Comparison of ENCODE assay signal across 25 mouse cellular contexts in genomic region chr14:31170963-31171362, GRCm38 (mm10). TPM values are rescaled to one million over a fixed set of nuclear protein-coding genes. Genes with fewer than 3 reads are reported as not detected.
DNase-seq lines count a peak whose midpoint lies in the region; ATAC-seq and TF ChIP-seq lines count a peak whose summit lies in the region.
"Had no signal": no experiment of that assay in that cellular context is flagged by ENCODE, and none has a peak within 500 bp of the region (broad histone marks: within the 10 kb centered on the region; RNA-seq: fewer than 3 reads in every experiment).

No protein-coding gene starts in this region.

- H3K4me1 ChIP-seq in heart, embryonic 12.5 days (replicated peaks): peaks cover 63% of the 10 kb centered on the region
- H3K4me1 ChIP-seq in heart, embryonic 10.5 days: peaks cover 35% of the 10 kb centered on the region
- H3K4me1 ChIP-seq in forebrain, embryonic 13.5 days: peaks cover 3% of the 10 kb centered on the region; the same call in 1 of the 2 replicates
- peaks cover 5% of the 10 kb centered on the region for H3K4me1 ChIP-seq in hindbrain, embryonic 16.5 days (ENCODE audit: control insufficient read depth, insufficient read depth, low read depth, low read length)
- H3K4me1 ChIP-seq: neural tube, embryonic 12.5 days had no signal

- no peaks in the 10 kb centered on the region for H3K27me3 ChIP-seq in heart, embryonic 12.5 days (replicated peaks)
- no peaks in the 10 kb centered on the region for H3K27me3 ChIP-seq in heart, embryonic 10.5 days (ENCODE audit: insufficient read depth, poor library complexity, severe bottlenecking)
- H3K27me3 ChIP-seq in forebrain, embryonic 13.5 days: no peaks in the 10 kb centered on the region
- H3K27me3 ChIP-seq in hindbrain, embryonic 16.5 days (replicated peaks; ENCODE audit: control insufficient read depth, insufficient read depth, low read length): no peaks in the 10 kb centered on the region
- H3K27me3 ChIP-seq: CH12.LX; kidney, embryonic 15.5 days; limb, embryonic 15.5 days; lung, embryonic 15.5 days; neural tube, embryonic 12.5 days; Patski had no signal

- 68% methylated on average over 13 of the region's 13 CpGs for WGBS in heart, embryonic 12.5 days
- 82% methylated on average over 13 of the region's 13 CpGs for WGBS in heart, embryonic 10.5 days
- WGBS in forebrain, embryonic 13.5 days: 90% methylated on average over 13 of the region's 13 CpGs
- WGBS in hindbrain, embryonic 16.5 days: 78% methylated on average over 13 of the region's 13 CpGs

- TF ChIP-seq CTCF in layer of hippocampus, adult 2 months (conservative IDR thresholded peaks at IDR 0.05): no peak

- no peak overlapping the region for H3K4me2 ChIP-seq in heart, embryonic 12.5 days
- no peak overlapping the region for H3K4me2 ChIP-seq in forebrain, embryonic 13.5 days
- H3K4me2 ChIP-seq in hindbrain, embryonic 16.5 days (ENCODE audit: low read length): no peak overlapping the region
- H3K4me2 ChIP-seq: kidney, embryonic 15.5 days; limb, embryonic 15.5 days; liver, embryonic 15.5 days; lung, embryonic 15.5 days; neural tube, embryonic 12.5 days had no signal

- peak overlapping the region; percentile 30; the same call in 1 of the 2 replicates for H3K27ac ChIP-seq in heart, embryonic 12.5 days (ENCODE audit: poor library complexity, severe bottlenecking)
- H3K27ac ChIP-seq in heart, embryonic 10.5 days: no peak overlapping the region
- peak overlapping the region; percentile 60 for H3K27ac ChIP-seq in layer of hippocampus, adult 2 months
- H3K27ac ChIP-seq in forebrain, embryonic 13.5 days: 0 out of 2 replicates have a peak overlapping the region, but pooled peaks have one; percentile 45
- H3K27ac ChIP-seq in hindbrain, embryonic 16.5 days (ENCODE audit: low read depth, low read length): 0 out of 2 replicates have a peak overlapping the region, but pooled peaks have one; percentile 39
- H3K27ac ChIP-seq: kidney, embryonic 15.5 days; left cerebral cortex, adult 2 months; limb, embryonic 15.5 days; liver, embryonic 15.5 days; lung, embryonic 15.5 days; neural tube, embryonic 12.5 days had no signal

- H3K4me3 ChIP-seq in heart, embryonic 12.5 days: no peak overlapping the region
- no peak overlapping the region for H3K4me3 ChIP-seq in heart, embryonic 10.5 days
- H3K4me3 ChIP-seq in layer of hippocampus, adult 2 months: no peak overlapping the region
- H3K4me3 ChIP-seq in forebrain, embryonic 13.5 days: no peak overlapping the region
- no peak overlapping the region for H3K4me3 ChIP-seq in hindbrain, embryonic 16.5 days (ENCODE audit: low read length)
- H3K4me3 ChIP-seq: kidney, embryonic 15.5 days; left cerebral cortex, adult 2 months; limb, embryonic 15.5 days; liver, embryonic 15.5 days; lung, embryonic 15.5 days; neural tube, embryonic 12.5 days had no signal

- no peak for DNase-seq in heart, embryonic 10.5 days (ENCODE audit: low spot score)
- no peak for DNase-seq in layer of hippocampus, adult 2 months (ENCODE audit: low spot score in 2 of 2)
- DNase-seq in layer of hippocampus, postnatal 36 days: no peak
- no peak for DNase-seq in gastrocnemius, adult 18-20 months (ENCODE audit: low spot score)
- no peak for DNase-seq in cerebellum, adult 8-10 months
- DNase-seq: B cell, adult 2 months; gastrocnemius, postnatal 14 days; heart, adult 18-20 months; heart, postnatal 14 days; kidney, adult 11 months; lung, postnatal 36 days; thymus, postnatal 14 days had no signal

- no peak for ATAC-seq in heart, embryonic 12.5 days (ENCODE audit: insufficient number of reproducible peaks, low FRiP score)
- no peak for ATAC-seq in forebrain, embryonic 13.5 days
- no peak for ATAC-seq in hindbrain, embryonic 16.5 days
- ATAC-seq: Patski had no signal

- no peaks in the 10 kb centered on the region for H3K9me3 ChIP-seq in heart, embryonic 12.5 days (replicated peaks)
- no peaks in the 10 kb centered on the region for H3K9me3 ChIP-seq in heart, embryonic 10.5 days
- H3K9me3 ChIP-seq in forebrain, embryonic 13.5 days (replicated peaks): no peaks in the 10 kb centered on the region
- no peaks in the 10 kb centered on the region for H3K9me3 ChIP-seq in hindbrain, embryonic 16.5 days (ENCODE audit: control insufficient read depth, low read length)
- H3K9me3 ChIP-seq: G1E; kidney, embryonic 15.5 days; limb, embryonic 15.5 days; liver, embryonic 15.5 days; lung, embryonic 15.5 days; neural tube, embryonic 12.5 days had no signal

- no peak overlapping the region for H3K9ac ChIP-seq in heart, embryonic 12.5 days
- no peak overlapping the region for H3K9ac ChIP-seq in forebrain, embryonic 13.5 days
- H3K9ac ChIP-seq in hindbrain, embryonic 16.5 days (ENCODE audit: low read depth, low read length): no peak overlapping the region
- H3K9ac ChIP-seq: kidney, embryonic 15.5 days; limb, embryonic 15.5 days; liver, embryonic 15.5 days; lung, embryonic 15.5 days; neural tube, embryonic 12.5 days had no signal

- H3K36me3 ChIP-seq in heart, embryonic 12.5 days: peaks cover 60% of the 10 kb centered on the region
- H3K36me3 ChIP-seq in heart, embryonic 10.5 days: peaks cover 64% of the 10 kb centered on the region
- peaks cover 64% of the 10 kb centered on the region for H3K36me3 ChIP-seq in forebrain, embryonic 13.5 days (ENCODE audit: poor library complexity, severe bottlenecking)
- peaks cover 49% of the 10 kb centered on the region for H3K36me3 ChIP-seq in hindbrain, embryonic 16.5 days (ENCODE audit: control insufficient read depth, insufficient read depth, low read length)

RNA-seq across cellular contexts. Expression of gene Stab1, which starts 2.5 kb away (rescaled TPM):
- polyA plus RNA-seq in heart, embryonic 12.5 days (2016; fragmentation: Nextera tagmentation; extraction: Ambion mirVana): 48.3 and 56.7 TPM in 2 replicates
- polyA plus RNA-seq in heart, embryonic 10.5 days (2016; fragmentation: Nextera tagmentation; extraction: Ambion mirVana): 28.9 and 30.2 TPM in 2 replicates
- total RNA-seq in layer of hippocampus, adult 2 months (2021): 10 to 100 TPM; 23.2 TPM
- 10 to 100 TPM; 16.6 to 24.0 TPM for total RNA-seq in layer of hippocampus, postnatal 36 days (2021)
- polyA plus RNA-seq in forebrain, embryonic 13.5 days (2015; fragmentation: Nextera tagmentation; extraction: Ambion mirVana): 13.5 and 16.3 TPM in 2 replicates
- polyA plus RNA-seq in hindbrain, embryonic 16.5 days (2015; fragmentation: Nextera tagmentation; extraction: Ambion mirVana): 13.5 and 17.5 TPM in 2 replicates
- total RNA-seq in gastrocnemius, adult 18-20 months (2021): 10 to 100 TPM in 1 of 2 experiments, 1 to 10 TPM in 1; 9.7 to 16.7 TPM
- total RNA-seq: monocyte, adult 5-6 weeks had no signal
- polyA plus RNA-seq: G1E had no signal

RNA-seq across cellular contexts. Expression of gene Tnnc1, which starts 37.1 kb away (rescaled TPM):
- 3,183 and 3,245 TPM in 2 replicates for polyA plus RNA-seq in heart, embryonic 12.5 days (2016; fragmentation: Nextera tagmentation; extraction: Ambion mirVana)
- polyA plus RNA-seq in heart, embryonic 10.5 days (2016; fragmentation: Nextera tagmentation; extraction: Ambion mirVana): 1,899 and 2,942 TPM in 2 replicates
- 1 to 10 TPM; 2.4 to 2.9 TPM for total RNA-seq in layer of hippocampus, adult 2 months (2021)
- total RNA-seq in layer of hippocampus, postnatal 36 days (2021): 1 to 10 TPM; 3.8 to 4.4 TPM
- 0.84 and 2.2 TPM in 2 replicates for polyA plus RNA-seq in forebrain, embryonic 13.5 days (2015; fragmentation: Nextera tagmentation; extraction: Ambion mirVana)
- 2.3 and 15.0 TPM in 2 replicates for polyA plus RNA-seq in hindbrain, embryonic 16.5 days (2015; fragmentation: Nextera tagmentation; extraction: Ambion mirVana)
- 100 to 1,000 TPM; 566 to 705 TPM for total RNA-seq in gastrocnemius, adult 18-20 months (2021)
- total RNA-seq: monocyte, adult 5-6 weeks had no signal

RNA-seq across cellular contexts. Expression of gene Nt5dc2, which starts 40.1 kb away (rescaled TPM):
- 343 and 346 TPM in 2 replicates for polyA plus RNA-seq in heart, embryonic 12.5 days (2016; fragmentation: Nextera tagmentation; extraction: Ambion mirVana)
- polyA plus RNA-seq in heart, embryonic 10.5 days (2016; fragmentation: Nextera tagmentation; extraction: Ambion mirVana): 422 and 507 TPM in 2 replicates
- total RNA-seq in layer of hippocampus, adult 2 months (2021): 10 to 100 TPM; 12.6 to 13.4 TPM
- total RNA-seq in layer of hippocampus, postnatal 36 days (2021): 10 to 100 TPM; 12.4 to 13.6 TPM
- 306 and 325 TPM in 2 replicates for polyA plus RNA-seq in forebrain, embryonic 13.5 days (2015; fragmentation: Nextera tagmentation; extraction: Ambion mirVana)
- 192 and 222 TPM in 2 replicates for polyA plus RNA-seq in hindbrain, embryonic 16.5 days (2015; fragmentation: Nextera tagmentation; extraction: Ambion mirVana)
- total RNA-seq in gastrocnemius, adult 18-20 months (2021): 1 to 10 TPM in 1 of 2 experiments, under 1 TPM in 1; 0.57 to 1.3 TPM
- total RNA-seq: monocyte, adult 5-6 weeks had no signal

RNA-seq across cellular contexts. Expression of gene Smim4, which starts 42.2 kb away (rescaled TPM):
- 62.6 and 68.6 TPM in 2 replicates for polyA plus RNA-seq in heart, embryonic 12.5 days (2016; fragmentation: Nextera tagmentation; extraction: Ambion mirVana)
- 66.2 and 73.3 TPM in 2 replicates for polyA plus RNA-seq in heart, embryonic 10.5 days (2016; fragmentation: Nextera tagmentation; extraction: Ambion mirVana)
- total RNA-seq in layer of hippocampus, adult 2 months (2021): 10 to 100 TPM; 26.4 to 28.0 TPM
- 10 to 100 TPM; 24.6 to 27.7 TPM for total RNA-seq in layer of hippocampus, postnatal 36 days (2021)
- 76.6 and 82.2 TPM in 2 replicates for polyA plus RNA-seq in forebrain, embryonic 13.5 days (2015; fragmentation: Nextera tagmentation; extraction: Ambion mirVana)
- polyA plus RNA-seq in hindbrain, embryonic 16.5 days (2015; fragmentation: Nextera tagmentation; extraction: Ambion mirVana): 51.3 and 53.9 TPM in 2 replicates
- total RNA-seq in gastrocnemius, adult 18-20 months (2021): 10 to 100 TPM; 24.6 to 33.8 TPM

RNA-seq across cellular contexts. Expression of gene Nisch, which starts 45.8 kb away (rescaled TPM):
- 446 and 471 TPM in 2 replicates for polyA plus RNA-seq in heart, embryonic 12.5 days (2016; fragmentation: Nextera tagmentation; extraction: Ambion mirVana)
- polyA plus RNA-seq in heart, embryonic 10.5 days (2016; fragmentation: Nextera tagmentation; extraction: Ambion mirVana): 457 and 500 TPM in 2 replicates
- total RNA-seq in layer of hippocampus, adult 2 months (2021): 100 to 1,000 TPM; 472 to 491 TPM
- total RNA-seq in layer of hippocampus, postnatal 36 days (2021): 100 to 1,000 TPM; 458 to 488 TPM
- 298 and 341 TPM in 2 replicates for polyA plus RNA-seq in forebrain, embryonic 13.5 days (2015; fragmentation: Nextera tagmentation; extraction: Ambion mirVana)
- 304 and 382 TPM in 2 replicates for polyA plus RNA-seq in hindbrain, embryonic 16.5 days (2015; fragmentation: Nextera tagmentation; extraction: Ambion mirVana)
- total RNA-seq in gastrocnemius, adult 18-20 months (2021): 10 to 100 TPM; 52.3 to 59.6 TPM

Comparison
In these comparisons a context has a peak if more than half of its experiments do, and no peak if none do; other contexts are left out.
1. RNA of gene Tnnc1, which starts 37.1 kb away (polyA plus RNA-seq): 3,183 to 3,245 TPM in heart, embryonic 12.5 days and 1,899 to 2,942 TPM in heart, embryonic 10.5 days; 2.3 to 15.0 TPM in hindbrain, embryonic 16.5 days and 0.84 to 2.2 TPM in forebrain, embryonic 13.5 days; every median in the first group is over 100 times any median in the second.